Mouse (Mus musculus) testis, adult 2 months (tissue): ENCODE data around the gene Plcb3.

Experiments
- CTCF ChIP-seq: fragments of 200-500 bp; IDR thresholded peaks from 2 replicates; pipeline ENCODE4 v1.5.1; 2012; ENCODE audit warnings: low read depth, mild to moderate bottlenecking, inconsistent platforms, low read length, moderate library complexity; ENCODE audit not compliant: control insufficient read depth, insufficient read depth, insufficient replicate concordance
- POLR2A ChIP-seq: fragments of 200-500 bp; IDR thresholded peaks from 2 replicates; pipeline ENCODE4 v1.6.1; 2012; ENCODE audit warnings: low read depth, mild to moderate bottlenecking, inconsistent platforms, low read length, moderate library complexity; ENCODE audit not compliant: control insufficient read depth

GRCm38 (mm10) chr19:6904846-6905245 is 71.4 kb downstream of the Plcb3 start:
- TF ChIP-seq CTCF (no peak), POLR2A (no peak)
